Mouse (Mus musculus) midbrain, embryonic 10.5 days (tissue): ENCODE results near the gene Ms4a15. TPM values are rescaled to one million over a fixed set of nuclear protein-coding genes. Genes with fewer than 3 reads are reported as not detected.
A peak's percentile ranks its signal among the peaks of the same experiment; 100 is the strongest.

Experiments used
- DNase-seq: peaks from one replicate; pipeline ENCODE4 v3.0.0-alpha.2; 2017; ENCODE audit warnings: low spot score
- H3K27ac ChIP-seq: fragments of 300-500 bp; sonication (generic); replicated peaks from 2 replicates; pipeline ENCODE4 v1.5.1; 2016; ENCODE audit warnings: mild to moderate bottlenecking
- H3K27me3 ChIP-seq: fragments of 300-500 bp; sonication (generic); 2 replicates; pipeline ENCODE4 v1.6.1; 2016; ENCODE audit warnings: low read depth, mild to moderate bottlenecking; ENCODE audit not compliant: poor library complexity, severe bottlenecking
- H3K36me3 ChIP-seq: fragments of 300-500 bp; sonication (generic); 2 replicates; pipeline ENCODE4 v1.6.1; 2016; ENCODE audit warnings: mild to moderate bottlenecking, moderate library complexity
- H3K4me1 ChIP-seq: fragments of 300-500 bp; sonication (generic); 2 replicates; pipeline ENCODE4 v1.6.1; 2016
- H3K4me3 ChIP-seq: fragments of 300-500 bp; sonication (generic); 2 replicates; pipeline ENCODE4 v1.5.1; 2016; ENCODE audit warnings: mild to moderate bottlenecking, moderate library complexity
- H3K9me3 ChIP-seq: fragments of 300-500 bp; sonication (generic); replicated peaks from 2 replicates; pipeline ENCODE4 v1.6.1; 2016; ENCODE audit warnings: mild to moderate bottlenecking
- WGBS: fragments of 180-500 bp; shearing (Covaris S2); methylation state at CpG from one replicate; pipeline ENCODE4 v1.1.7; 2016; 5-methylcytosine and 5-hydroxymethylcytosine counted together
- polyA plus RNA-seq: library from polyadenylated mRNA; unstranded; fragments of >200 nt; fragmentation: Nextera tagmentation; extraction: Ambion mirVana; gene quantifications from 2 replicates; pipeline ENCODE4 v1.2.1, GENCODE M21; 2016

Ms4a15 gene
- polyA plus RNA-seq, 1 experiment from 2014 or later = not detected

GRCm38 (mm10) chr19:10952021-10952939 lies 40.8 kb downstream of the Ms4a15 start:
- no peaks in the 10 kb centered on the region for H3K36me3 ChIP-seq
- no peaks in the 10 kb centered on the region for H3K9me3 ChIP-seq
- peaks cover 41% of the 10 kb centered on the region for H3K4me1 ChIP-seq
- WGBS = 73% methylated on average over 11 of the region's 11 CpGs
- H3K27ac ChIP-seq = 0 out of 2 replicates have a peak overlapping the region, but pooled peaks have one; percentile 0
- H3K4me3 ChIP-seq = no peak overlapping the region
- DNase-seq = peak; percentile 40
- H3K27me3 ChIP-seq = no peaks in the 10 kb centered on the region

GRCm38 (mm10) chr19:10949558-10949957 lies 43.5 kb downstream of the Ms4a15 start:
- WGBS = 32% methylated on average over 9 of the region's 9 CpGs
- Histone ChIP-seq H3K27me3 (no peaks in the 10 kb centered on the region), H3K4me3 (peak overlapping the region; percentile 82), H3K9me3 (no peaks in the 10 kb centered on the region), H3K4me1 (peaks cover 52% of the 10 kb centered on the region), H3K27ac (peak overlapping the region; percentile 80), H3K36me3 (peaks cover 26% of the 10 kb centered on the region)
- no peak for DNase-seq

- Histone ChIP-seq H3K27ac (peak within 1 kb of the TSS; percentile 80), H3K27me3 (no peaks in the 10 kb centered on the region), H3K9me3 (no peaks in the 10 kb centered on the region), H3K4me3 (peak within 1 kb of the TSS; percentile 82), H3K36me3 (peaks cover 31% of the 10 kb centered on the region), H3K4me1 (peaks cover 52% of the 10 kb centered on the region)
- peak; percentile 99 for DNase-seq
- under 1% methylated on average over 30 of the region's 30 CpGs for WGBS
Observed at GRCm38 (mm10) chr19:10949112-10949511, 43.9 kb downstream of the Ms4a15 start, which contains the start of gene Ccdc86. Gene Ccdc86, minus strand, starts transcription at chr19:10949266.

GRCm38 (mm10) chr19:10948416-10948815 lies 44.6 kb downstream of the Ms4a15 start:
- 2% methylated on average over 20 of the region's 20 CpGs for WGBS
- Histone ChIP-seq H3K27me3 (no peaks in the 10 kb centered on the region), H3K9me3 (no peaks in the 10 kb centered on the region), H3K4me1 (peaks cover 52% of the 10 kb centered on the region), H3K4me3 (peak overlapping the region; percentile 82), H3K36me3 (peaks cover 38% of the 10 kb centered on the region), H3K27ac (peak overlapping the region; percentile 80)
- DNase-seq = no peak

GRCm38 (mm10) chr19:10947219-10947618 lies 45.8 kb downstream of the Ms4a15 start:
- Histone ChIP-seq H3K4me1 (peaks cover 44% of the 10 kb centered on the region), H3K4me3 (peak overlapping the region; percentile 82), H3K27ac (no peak overlapping the region), H3K9me3 (no peaks in the 10 kb centered on the region), H3K27me3 (peaks cover 2% of the 10 kb centered on the region; the same call in 1 of the 2 replicates), H3K36me3 (peaks cover 50% of the 10 kb centered on the region)
- WGBS = 89% methylated on average over 5 of the region's 5 CpGs
- DNase-seq = no peak

GRCm38 (mm10) chr19:10946506-10946905 lies 46.5 kb downstream of the Ms4a15 start:
- peaks cover 57% of the 10 kb centered on the region for H3K36me3 ChIP-seq
- H3K4me3 ChIP-seq = peak overlapping the region; percentile 82
- DNase-seq = no peak
- no peak overlapping the region for H3K27ac ChIP-seq
- peaks cover 39% of the 10 kb centered on the region for H3K4me1 ChIP-seq
- no peaks in the 10 kb centered on the region for H3K9me3 ChIP-seq
- H3K27me3 ChIP-seq = peaks cover 9% of the 10 kb centered on the region; the same call in 1 of the 2 replicates
- WGBS = 94% methylated on average over 3 of the region's 3 CpGs

- Histone ChIP-seq H3K4me3 (no peak overlapping the region), H3K36me3 (peaks cover 58% of the 10 kb centered on the region), H3K27ac (no peak overlapping the region), H3K4me1 (peaks cover 43% of the 10 kb centered on the region), H3K9me3 (no peaks in the 10 kb centered on the region), H3K27me3 (peaks cover 24% of the 10 kb centered on the region; the same call in 1 of the 2 replicates)
- no peak for DNase-seq
- WGBS = 86% methylated on average over 3 of the region's 3 CpGs
Observed at GRCm38 (mm10) chr19:10943955-10944354, 49.1 kb downstream of the Ms4a15 start.

GRCm38 (mm10) chr19:10940801-10941457 lies 52.1 kb downstream of the Ms4a15 start:
- WGBS = 1% methylated on average over 40 of the region's 40 CpGs

GRCm38 (mm10) chr19:10940097-10940800 lies 52.8 kb downstream of the Ms4a15 start:
- H3K9me3 ChIP-seq = no peaks in the 10 kb centered on the region; the same call in 1 of the 2 replicates
- peak; percentile 87 for DNase-seq
- 16% methylated on average over 37 of the region's 37 CpGs for WGBS
- peak overlapping the region; percentile 57 for H3K4me3 ChIP-seq
- peaks cover 22% of the 10 kb centered on the region for H3K4me1 ChIP-seq
- H3K36me3 ChIP-seq = peaks cover 38% of the 10 kb centered on the region
- peak overlapping the region; percentile 91 for H3K27ac ChIP-seq
- peaks cover 41% of the 10 kb centered on the region for H3K27me3 ChIP-seq

More at GRCm38 (mm10) chr19:10940801-10941457, 52.1 kb downstream of the Ms4a15 start:
- peak; percentile 74 for DNase-seq
- peaks cover 19% of the 10 kb centered on the region for H3K4me1 ChIP-seq
- H3K4me3 ChIP-seq = peak overlapping the region; percentile 57
- H3K27ac ChIP-seq = peak overlapping the region; percentile 91
- no peaks in the 10 kb centered on the region; the same call in 1 of the 2 replicates for H3K9me3 ChIP-seq
- H3K36me3 ChIP-seq = peaks cover 44% of the 10 kb centered on the region
- peaks cover 41% of the 10 kb centered on the region for H3K27me3 ChIP-seq

- no peak overlapping the region for H3K27ac ChIP-seq
- peaks cover 23% of the 10 kb centered on the region for H3K36me3 ChIP-seq
- no peaks in the 10 kb centered on the region; the same call in 1 of the 2 replicates for H3K9me3 ChIP-seq
- DNase-seq = no peak
- 68% methylated on average over 3 of the region's 3 CpGs for WGBS
- H3K4me3 ChIP-seq = no peak overlapping the region
- peaks cover 33% of the 10 kb centered on the region for H3K4me1 ChIP-seq
- H3K27me3 ChIP-seq = peaks cover 41% of the 10 kb centered on the region
Observed at GRCm38 (mm10) chr19:10938771-10939170, 54.3 kb downstream of the Ms4a15 start.

- WGBS = 63% methylated on average over 5 of the region's 5 CpGs
- Histone ChIP-seq H3K4me1 (peaks cover 33% of the 10 kb centered on the region), H3K27me3 (peaks cover 39% of the 10 kb centered on the region), H3K4me3 (no peak within 1 kb of the TSS), H3K9me3 (no peaks in the 10 kb centered on the region; the same call in 1 of the 2 replicates), H3K36me3 (peaks cover 7% of the 10 kb centered on the region), H3K27ac (no peak within 1 kb of the TSS)
- DNase-seq = no peak
Observed at GRCm38 (mm10) chr19:10937110-10937563, 55.9 kb downstream of the Ms4a15 start, which contains the start of gene Ptgdr2. Gene Ptgdr2, plus strand, starts transcription at chr19:10937160.

GRCm38 (mm10) chr19:10936077-10936476 lies 57.0 kb downstream of the Ms4a15 start:
- Histone ChIP-seq H3K4me1 (peaks cover 27% of the 10 kb centered on the region), H3K4me3 (no peak overlapping the region), H3K27me3 (peaks cover 31% of the 10 kb centered on the region), H3K36me3 (no peaks in the 10 kb centered on the region), H3K9me3 (no peaks in the 10 kb centered on the region; the same call in 1 of the 2 replicates), H3K27ac (no peak overlapping the region)
- 93% methylated on average over 5 of the region's 5 CpGs for WGBS
- no peak for DNase-seq
